Mouse (Mus musculus) myocyte (in vitro differentiated cells): Measurements from ENCODE around the gene Vmn2r87. TPM values are rescaled to one million over a fixed set of nuclear protein-coding genes. Genes with fewer than 3 reads are reported as not detected.
"Not testable (repeated sequence)": the region's sequence is repeated elsewhere in the genome, so short reads cannot be mapped to it uniquely, and the experiment has no call there.

Source experiments
- H3K27me3 ChIP-seq: one replicate; pipeline ENCODE4 v1.6.1; 2011; ENCODE audit not compliant: control insufficient read depth, insufficient read depth, insufficient read length
- H3K36me3 ChIP-seq: one replicate; pipeline ENCODE4 v1.6.1; 2011; ENCODE audit not compliant: control insufficient read depth, insufficient read depth
- H3K4me2 ChIP-seq: one replicate; pipeline ENCODE4 v1.6.1; 2011; ENCODE audit warnings: low read depth, control low read depth
- H3K4me3 ChIP-seq: one replicate; pipeline ENCODE4 v1.5.1; 2011; ENCODE audit warnings: mild to moderate bottlenecking, control low read depth, moderate library complexity
- H3K79me2 ChIP-seq: one replicate; pipeline ENCODE4 v1.6.1; 2011; ENCODE audit not compliant: control insufficient read depth, insufficient read depth
- H3ac ChIP-seq: one replicate; pipeline ENCODE4 v1.6.1; 2011; ENCODE audit not compliant: control insufficient read depth, insufficient read length
- CEBPB ChIP-seq: IDR thresholded peaks from 2 replicates; pipeline ENCODE4 v1.6.1; 2011; ENCODE audit warnings: mild to moderate bottlenecking, moderate library complexity; ENCODE audit not compliant: poor library complexity, insufficient read depth, severe bottlenecking
- MYOD1 ChIP-seq, 3 experiments: IDR thresholded peaks; one replicate each; pipeline ENCODE4 v1.6.1; 2011; ENCODE audit warnings: control low read depth in 2 of 3, low read depth in 2 of 3, mild to moderate bottlenecking in 2 of 3, moderate library complexity in 1 of 3; ENCODE audit not compliant: insufficient read length in 2 of 3, control insufficient read depth in 1 of 3
- POLR2A ChIP-seq: IDR thresholded peaks from one replicate; pipeline ENCODE4 v1.6.1; 2011; ENCODE audit warnings: low read depth, mild to moderate bottlenecking, control low read depth, moderate library complexity; ENCODE audit not compliant: insufficient read length
- TCF12 ChIP-seq: IDR thresholded peaks from one replicate; pipeline ENCODE4 v1.6.1; 2011; ENCODE audit warnings: mild to moderate bottlenecking, control low read depth; ENCODE audit not compliant: poor library complexity, insufficient read depth, severe bottlenecking
- USF1 ChIP-seq: IDR thresholded peaks from one replicate; pipeline ENCODE4 v1.6.1; 2011; ENCODE audit warnings: low read depth, mild to moderate bottlenecking, control low read depth, moderate library complexity
- polyA plus RNA-seq: library from polyadenylated mRNA; unstranded; fragments of >200 nt; fragmentation: generic; extraction: Trizol; gene quantifications from one replicate; pipeline ENCODE4 v1.2.1, GENCODE M21; 2012; ENCODE audit warnings: missing spikeins

Vmn2r87 gene
- polyA plus RNA-seq, 1 experiment = 0.02 TPM

- Histone ChIP-seq H3K36me3 (no peaks in the 10 kb centered on the region), H3K4me3 (no peak overlapping the region), H3K4me2 (no peak overlapping the region), H3K79me2 (no peaks in the 10 kb centered on the region), H3ac (no peak overlapping the region), H3K27me3 (no peaks in the 10 kb centered on the region)
- TF ChIP-seq POLR2A = no peak
- TF ChIP-seq MYOD1 (IDR thresholded peaks at IDR 0.05; ENCODE audit: control insufficient read depth in 1 of 3, insufficient read length in 2 of 3, low read depth in 2 of 3) = no peak
Observed at GRCm38 (mm10) chr10:130444776-130445175, 52.4 kb downstream of the Vmn2r87 start.

- H3K27me3 ChIP-seq, H3ac ChIP-seq, H3K79me2 ChIP-seq, H3K36me3 ChIP-seq, H3K4me3 ChIP-seq: not testable (repeated sequence)
- TF ChIP-seq CEBPB (0 out of 2 replicates have a peak, but pooled peaks have one; percentile 43), USF1 (peak; percentile 82), MYOD1 (IDR thresholded peaks at IDR 0.05; ENCODE audit: control insufficient read depth in 1 of 3, insufficient read length in 2 of 3, low read depth in 2 of 3) (peak; percentile 31 to 67 (median 48)), TCF12 (peak; percentile 34)
- peak overlapping the region; percentile 72 for H3K4me2 ChIP-seq
Observed at GRCm38 (mm10) chr10:130434185-130434898, 62.9 kb downstream of the Vmn2r87 start.

GRCm38 (mm10) chr10:130429603-130430002 lies 67.6 kb downstream of the Vmn2r87 start, which contains the start of gene Vmn2r85:
TSS of gene Vmn2r85 (minus strand) at chr10:130429703.
- not testable (repeated sequence) for H3K27me3 ChIP-seq, H3K4me3 ChIP-seq, H3K36me3 ChIP-seq, H3ac ChIP-seq, H3K4me2 ChIP-seq, H3K79me2 ChIP-seq

- not testable (repeated sequence) for H3K4me3 ChIP-seq, H3K27me3 ChIP-seq, H3ac ChIP-seq, H3K4me2 ChIP-seq, H3K79me2 ChIP-seq, H3K36me3 ChIP-seq
- peak; percentile 88 for TF ChIP-seq CEBPB
Observed at GRCm38 (mm10) chr10:130422368-130422767, 74.8 kb downstream of the Vmn2r87 start.

Other genes with a start within 250 kb of the Vmn2r87 start
- not detected for gene Neurod4, start 217.2 kb downstream of the Vmn2r87 start, polyA plus RNA-seq
- not detected for gene Tespa1, start 174.5 kb downstream of the Vmn2r87 start, polyA plus RNA-seq
- gene Vmn2r84, start 103.1 kb downstream of the Vmn2r87 start, polyA plus RNA-seq = not detected
- not detected for gene Vmn2r85, start 67.7 kb downstream of the Vmn2r87 start, polyA plus RNA-seq
- gene Vmn2r86, start 41.3 kb downstream of the Vmn2r87 start, polyA plus RNA-seq = not detected